Mouse (Mus musculus): ENCODE results near the gene Coro1b. TPM values are rescaled to one million over a fixed set of nuclear protein-coding genes. Genes with fewer than 3 reads are reported as not detected.
"Not testable (repeated sequence)": the region's sequence is repeated elsewhere in the genome, so short reads cannot be mapped to it uniquely, and the experiment has no call there.

Gene Coro1b
- polyA plus RNA-seq, 1 experiment from 2014 or later: 150 TPM

DNA sequence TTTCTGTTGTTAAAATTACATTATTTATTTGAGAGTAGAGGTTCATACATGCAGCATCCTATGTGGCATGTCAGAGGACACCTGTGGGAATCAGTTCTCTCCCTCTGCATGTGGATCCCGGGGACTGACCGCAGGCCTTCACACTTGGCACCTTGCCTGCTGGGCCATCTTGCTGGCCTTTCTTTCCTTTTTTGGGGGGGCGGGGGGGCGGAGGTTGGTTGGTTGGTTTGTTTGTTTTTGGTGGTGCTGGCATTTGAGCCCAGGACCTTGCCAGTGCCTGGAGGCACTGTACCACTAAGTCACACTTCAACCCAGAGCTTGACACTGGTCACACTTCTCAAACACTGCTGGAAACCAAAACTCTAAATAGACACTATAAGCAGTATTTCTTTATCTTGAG lies 14.1 kb upstream of the Coro1b start:
- H3K4me3 ChIP-seq: no peak overlapping the region
- peaks cover 35% of the 10 kb centered on the region for H3K36me3 ChIP-seq
- no peaks in the 10 kb centered on the region for H3K4me1 ChIP-seq
- H3K9ac ChIP-seq: no peak overlapping the region
- H3K27me3 ChIP-seq: no peaks in the 10 kb centered on the region
- no peak overlapping the region for H3K4me2 ChIP-seq
- no peak for ATAC-seq (ENCODE audit: insufficient number of reproducible peaks, insufficient read depth, low FRiP score, low TSS enrichment, low read depth)
- H3K27ac ChIP-seq: no peak overlapping the region
- WGBS: 91% methylated on average over 4 of the region's 4 CpGs
- H3K9me3 ChIP-seq: no peaks in the 10 kb centered on the region

DNA sequence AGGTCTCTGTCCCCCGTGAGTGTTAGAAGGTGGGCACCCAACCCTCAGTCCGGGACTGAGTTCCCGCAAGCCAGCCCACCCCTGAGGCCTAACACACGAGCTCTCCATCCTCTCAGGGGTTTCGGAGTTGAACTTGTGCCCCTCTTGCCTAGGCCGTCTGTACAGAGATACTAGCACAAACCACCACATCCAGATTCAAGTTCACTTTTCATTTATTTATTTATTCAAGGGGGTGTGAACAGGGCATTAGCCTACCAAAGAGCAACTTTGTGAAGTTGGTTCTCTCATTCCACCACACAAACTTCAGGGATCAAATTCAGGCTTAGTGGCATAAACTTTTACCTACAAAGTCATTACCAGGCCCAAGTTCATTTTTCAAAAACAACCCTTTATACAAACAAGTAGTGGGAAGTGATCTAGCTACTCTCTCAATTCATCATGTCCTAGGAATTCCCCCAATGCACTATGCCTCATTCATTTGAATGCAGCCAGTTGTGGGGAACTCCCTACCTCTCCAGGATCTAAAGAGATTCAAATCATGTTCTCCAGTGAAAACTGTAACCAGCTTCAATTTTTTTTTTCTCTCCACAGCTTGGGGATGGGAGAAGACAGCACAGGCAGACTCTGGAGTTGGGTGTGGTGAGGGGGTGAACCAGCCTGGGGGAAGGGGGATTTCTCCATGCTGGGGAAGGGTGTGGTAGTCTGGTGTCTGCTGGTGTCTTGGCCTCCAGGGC lies 13.0 kb upstream of the Coro1b start:
- not testable (repeated sequence) for H3K4me1 ChIP-seq; H3K4me3 ChIP-seq; ATAC-seq (ENCODE audit: insufficient number of reproducible peaks, insufficient read depth, low FRiP score, low TSS enrichment, low read depth); H3K9ac ChIP-seq; H3K4me2 ChIP-seq; H3K9me3 ChIP-seq; H3K27ac ChIP-seq; H3K27me3 ChIP-seq
- H3K36me3 ChIP-seq: peaks cover 25% of the 10 kb centered on the region
- 78% methylated on average over 6 of the region's 6 CpGs for WGBS

GRCm38 (mm10) chr19:4135963-4136345 lies 12.5 kb upstream of the Coro1b start:
- 25% methylated on average over 8 of the region's 8 CpGs for WGBS
- H3K27ac ChIP-seq; H3K9me3 ChIP-seq; H3K4me1 ChIP-seq; H3K9ac ChIP-seq; H3K4me2 ChIP-seq; H3K27me3 ChIP-seq; ATAC-seq (ENCODE audit: insufficient number of reproducible peaks, insufficient read depth, low FRiP score, low TSS enrichment, low read depth); H3K4me3 ChIP-seq: not testable (repeated sequence)
- H3K36me3 ChIP-seq: peaks cover 24% of the 10 kb centered on the region

DNA sequence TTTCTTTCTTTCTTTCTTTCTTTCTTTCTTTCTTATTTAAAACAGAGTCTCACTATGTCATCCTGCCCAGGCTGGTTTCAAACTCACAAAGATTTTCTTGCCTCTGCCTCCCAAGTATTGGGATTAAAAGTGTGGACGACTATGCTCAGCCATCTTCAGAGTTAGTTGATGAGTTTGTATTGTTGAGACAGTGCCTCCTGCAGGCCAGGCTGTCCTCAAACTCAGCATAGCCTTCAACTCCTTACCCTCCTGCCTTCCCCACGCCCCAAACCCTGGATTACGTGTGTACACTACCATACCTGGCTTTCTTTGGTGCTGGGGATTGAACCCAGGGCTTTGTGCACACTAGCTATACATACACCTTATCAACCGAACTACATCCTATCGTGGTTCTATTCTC lies 12.0 kb upstream of the Coro1b start:
- ATAC-seq (ENCODE audit: insufficient number of reproducible peaks, insufficient read depth, low FRiP score, low TSS enrichment, low read depth): no peak
- H3K36me3 ChIP-seq: peaks cover 19% of the 10 kb centered on the region
- H3K4me1 ChIP-seq: no peaks in the 10 kb centered on the region
- WGBS: 71% methylated on average over 5 of the region's 5 CpGs
- H3K9me3 ChIP-seq: no peaks in the 10 kb centered on the region
- no peak overlapping the region for H3K9ac ChIP-seq
- H3K4me3 ChIP-seq: no peak overlapping the region
- H3K27ac ChIP-seq: no peak overlapping the region
- no peaks in the 10 kb centered on the region for H3K27me3 ChIP-seq
- no peak overlapping the region for H3K4me2 ChIP-seq

DNA sequence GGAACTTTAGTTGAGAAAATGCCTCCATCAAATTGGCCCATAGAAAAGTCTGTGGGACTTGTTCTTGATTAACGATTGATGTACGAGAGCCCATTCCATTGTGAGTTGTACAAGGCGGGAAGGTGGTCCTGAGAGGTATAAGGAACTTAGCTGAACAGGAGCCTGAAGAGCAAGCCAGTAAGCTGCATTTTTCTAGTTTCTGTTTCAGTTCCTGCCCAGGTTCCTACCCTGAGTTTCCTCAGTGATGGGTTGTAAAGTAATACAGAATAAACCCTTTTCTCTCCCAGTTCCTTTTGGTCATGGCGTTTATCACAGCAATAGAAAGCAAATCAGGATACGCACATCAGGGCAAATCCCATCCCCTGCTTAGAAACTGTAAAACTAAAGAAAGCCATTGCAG lies 10.5 kb upstream of the Coro1b start:
- no peak for ATAC-seq (ENCODE audit: insufficient number of reproducible peaks, insufficient read depth, low FRiP score, low TSS enrichment, low read depth)
- no peak overlapping the region for H3K27ac ChIP-seq
- H3K36me3 ChIP-seq: peaks cover 4% of the 10 kb centered on the region
- no peaks in the 10 kb centered on the region for H3K9me3 ChIP-seq
- H3K4me2 ChIP-seq: no peak overlapping the region
- H3K4me1 ChIP-seq: no peaks in the 10 kb centered on the region
- WGBS: 84% methylated on average over 5 of the region's 5 CpGs
- no peak overlapping the region for H3K4me3 ChIP-seq
- no peak overlapping the region for H3K9ac ChIP-seq
- no peaks in the 10 kb centered on the region for H3K27me3 ChIP-seq

- Histone ChIP-seq H3K9ac (no peak within 1 kb of the TSS), H3K9me3 (no peaks in the 10 kb centered on the region), H3K4me3 (no peak within 1 kb of the TSS), H3K27me3 (no peaks in the 10 kb centered on the region), H3K36me3 (no peaks in the 10 kb centered on the region), H3K27ac (no peak within 1 kb of the TSS), H3K4me2 (no peak within 1 kb of the TSS), H3K4me1 (no peaks in the 10 kb centered on the region)
- 82% methylated on average over 2 of the region's 2 CpGs for WGBS
- no peak for ATAC-seq (ENCODE audit: insufficient number of reproducible peaks, insufficient read depth, low FRiP score, low TSS enrichment, low read depth)
These were observed 9.0 kb upstream of the Coro1b start, which contains the start of gene Gpr152 for GRCm38 (mm10) chr19:4139446-4139845. TSS of gene Gpr152 (plus strand) at chr19:4139787.

DNA sequence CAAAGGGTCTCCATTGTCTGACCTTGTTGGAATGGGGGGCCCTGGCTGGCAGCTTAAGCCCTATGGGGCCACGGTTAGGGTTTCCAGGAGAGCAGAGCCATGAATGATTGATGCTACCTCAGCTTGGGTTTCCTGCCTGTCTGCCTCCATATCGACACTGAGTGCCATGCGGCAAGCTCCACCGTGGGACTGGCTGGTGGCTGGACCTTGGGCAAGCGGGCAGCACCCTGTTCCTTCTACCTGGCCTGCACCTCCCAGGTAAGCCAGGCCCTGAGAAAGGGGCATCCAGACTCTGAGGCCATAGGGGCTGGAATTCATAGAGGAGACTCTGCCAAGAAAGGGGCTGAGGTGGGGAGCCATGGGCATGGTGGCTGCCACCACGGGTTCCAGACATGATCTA lies 8.3 kb upstream of the Coro1b start:
- no peak overlapping the region for H3K4me3 ChIP-seq
- H3K4me2 ChIP-seq: no peak overlapping the region
- no peaks in the 10 kb centered on the region for H3K27me3 ChIP-seq
- no peak for ATAC-seq (ENCODE audit: insufficient number of reproducible peaks, insufficient read depth, low FRiP score, low TSS enrichment, low read depth)
- H3K9me3 ChIP-seq: no peaks in the 10 kb centered on the region
- 85% methylated on average over 6 of the region's 6 CpGs for WGBS
- H3K27ac ChIP-seq: no peak overlapping the region
- H3K4me1 ChIP-seq: no peaks in the 10 kb centered on the region
- no peak overlapping the region for H3K9ac ChIP-seq
- no peaks in the 10 kb centered on the region for H3K36me3 ChIP-seq

GRCm38 (mm10) chr19:4142416-4143173 lies 5.8 kb upstream of the Coro1b start:
- no peak overlapping the region for H3K9ac ChIP-seq
- no peaks in the 10 kb centered on the region for H3K36me3 ChIP-seq
- no peak overlapping the region for H3K4me3 ChIP-seq
- H3K4me1 ChIP-seq: no peaks in the 10 kb centered on the region
- no peak for ATAC-seq (ENCODE audit: insufficient number of reproducible peaks, insufficient read depth, low FRiP score, low TSS enrichment, low read depth)
- 88% methylated on average over 18 of the region's 18 CpGs for WGBS
- no peaks in the 10 kb centered on the region for H3K27me3 ChIP-seq
- H3K9me3 ChIP-seq: no peaks in the 10 kb centered on the region
- H3K4me2 ChIP-seq: no peak overlapping the region
- H3K27ac ChIP-seq: no peak overlapping the region

DNA sequence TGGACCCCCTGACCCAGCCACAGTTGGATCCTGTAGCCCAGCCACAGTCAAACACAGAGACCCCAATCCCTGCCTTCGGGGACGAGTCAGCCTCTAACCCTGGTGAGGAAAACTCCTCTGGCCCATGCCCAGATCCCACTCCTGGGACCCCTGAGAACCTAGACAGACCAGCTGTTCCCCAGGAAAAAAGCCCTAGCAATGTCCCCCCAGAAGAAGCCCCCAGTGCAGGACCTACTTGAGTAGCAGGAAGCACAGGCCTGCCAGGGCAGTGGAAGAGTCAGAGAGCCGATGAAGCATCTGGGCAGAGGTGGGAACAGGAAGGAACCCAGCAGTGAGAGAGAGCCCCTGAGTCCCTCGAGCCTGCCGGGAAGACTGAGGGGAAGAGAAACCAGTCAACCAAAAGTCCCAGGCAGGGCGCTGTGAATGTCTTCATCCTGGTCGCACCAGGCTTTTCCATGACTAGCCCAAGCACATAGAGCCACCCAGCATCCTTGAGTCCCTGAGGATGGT lies 4.6 kb upstream of the Coro1b start, which contains the start of gene Cabp4:
TSS of gene Cabp4 (minus strand) at position 275 of the 510 bp plus-strand sequence.
- Histone ChIP-seq H3K4me2 (no peak within 1 kb of the TSS), H3K27ac (no peak within 1 kb of the TSS), H3K4me1 (peaks cover 7% of the 10 kb centered on the region; the same call in 1 of the 2 replicates), H3K9me3 (no peaks in the 10 kb centered on the region), H3K36me3 (no peaks in the 10 kb centered on the region), H3K27me3 (no peaks in the 10 kb centered on the region), H3K9ac (no peak within 1 kb of the TSS; the same call in 1 of the 2 replicates), H3K4me3 (no peak within 1 kb of the TSS)
- no peak for ATAC-seq (ENCODE audit: insufficient number of reproducible peaks, insufficient read depth, low FRiP score, low TSS enrichment, low read depth)
- WGBS: 85% methylated on average over 7 of the region's 7 CpGs

GRCm38 (mm10) chr19:4144550-4145498 lies 3.6 kb upstream of the Coro1b start:
- no peak overlapping the region for H3K4me3 ChIP-seq
- no peak for ATAC-seq (ENCODE audit: insufficient number of reproducible peaks, insufficient read depth, low FRiP score, low TSS enrichment, low read depth)
- H3K4me1 ChIP-seq: peaks cover 17% of the 10 kb centered on the region
- H3K9ac ChIP-seq: no peak overlapping the region
- no peak overlapping the region for H3K27ac ChIP-seq
- H3K4me2 ChIP-seq: no peak overlapping the region
- peaks cover 5% of the 10 kb centered on the region; the same call in 1 of the 2 replicates for H3K36me3 ChIP-seq
- H3K9me3 ChIP-seq: no peaks in the 10 kb centered on the region
- no peaks in the 10 kb centered on the region for H3K27me3 ChIP-seq
- WGBS: 72% methylated on average over 16 of the region's 16 CpGs

GRCm38 (mm10) chr19:4145936-4146335 lies 2.5 kb upstream of the Coro1b start:
- Histone ChIP-seq H3K9ac (no peak overlapping the region), H3K9me3 (no peaks in the 10 kb centered on the region), H3K4me1 (peaks cover 24% of the 10 kb centered on the region), H3K4me3 (no peak overlapping the region), H3K4me2 (no peak overlapping the region), H3K27ac (no peak overlapping the region), H3K36me3 (peaks cover 16% of the 10 kb centered on the region), H3K27me3 (no peaks in the 10 kb centered on the region)
- ATAC-seq (ENCODE audit: insufficient number of reproducible peaks, insufficient read depth, low FRiP score, low TSS enrichment, low read depth): no peak
- 89% methylated on average over 5 of the region's 5 CpGs for WGBS
